Mouse (Mus musculus): ENCODE data around the gene Hoxd3.

Hoxd3 gene

DNA sequence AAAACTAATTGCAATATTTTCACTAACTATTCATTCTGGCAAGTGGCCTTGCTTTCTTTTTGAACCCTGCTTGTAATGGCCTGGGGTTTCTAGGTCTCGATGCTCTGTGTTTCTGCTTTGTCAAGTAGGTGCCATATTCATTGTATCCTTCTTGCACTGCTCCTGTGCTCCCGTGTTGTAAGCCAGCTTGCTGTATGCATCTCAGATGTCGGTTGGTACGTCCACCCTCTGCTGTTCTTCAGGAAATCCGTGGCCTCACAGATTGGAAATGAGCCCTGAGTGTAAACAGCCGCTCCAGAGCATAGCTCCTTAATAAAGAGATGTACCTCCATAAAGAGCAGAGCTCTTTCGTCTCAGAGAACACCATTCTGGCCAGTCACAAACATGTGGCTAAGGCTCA, 4.1 kb upstream of the Hoxd3 start:
- DNase-seq: no peak

DNA sequence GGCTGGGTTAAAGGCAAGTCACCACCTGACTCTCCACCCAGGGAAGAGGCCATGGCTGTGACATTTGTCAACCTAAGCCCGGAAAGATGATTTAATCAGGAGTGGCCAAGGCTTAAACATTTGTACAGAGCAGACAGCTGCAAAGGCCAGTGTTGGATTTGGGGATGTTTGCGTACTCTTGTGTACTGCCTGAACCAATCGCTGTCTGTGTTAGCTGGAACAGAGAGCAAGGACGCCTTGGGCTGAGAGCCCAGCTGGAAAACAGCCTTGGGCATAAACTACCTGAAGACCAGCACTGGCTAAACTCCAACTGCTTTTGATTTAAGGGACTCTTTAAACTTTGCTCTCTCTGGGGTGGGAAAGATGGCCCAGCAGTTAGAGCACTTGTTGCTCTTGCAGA, 3.1 kb upstream of the Hoxd3 start:
- peak in 1 of 2 experiments; percentile 56 for DNase-seq

DNA sequence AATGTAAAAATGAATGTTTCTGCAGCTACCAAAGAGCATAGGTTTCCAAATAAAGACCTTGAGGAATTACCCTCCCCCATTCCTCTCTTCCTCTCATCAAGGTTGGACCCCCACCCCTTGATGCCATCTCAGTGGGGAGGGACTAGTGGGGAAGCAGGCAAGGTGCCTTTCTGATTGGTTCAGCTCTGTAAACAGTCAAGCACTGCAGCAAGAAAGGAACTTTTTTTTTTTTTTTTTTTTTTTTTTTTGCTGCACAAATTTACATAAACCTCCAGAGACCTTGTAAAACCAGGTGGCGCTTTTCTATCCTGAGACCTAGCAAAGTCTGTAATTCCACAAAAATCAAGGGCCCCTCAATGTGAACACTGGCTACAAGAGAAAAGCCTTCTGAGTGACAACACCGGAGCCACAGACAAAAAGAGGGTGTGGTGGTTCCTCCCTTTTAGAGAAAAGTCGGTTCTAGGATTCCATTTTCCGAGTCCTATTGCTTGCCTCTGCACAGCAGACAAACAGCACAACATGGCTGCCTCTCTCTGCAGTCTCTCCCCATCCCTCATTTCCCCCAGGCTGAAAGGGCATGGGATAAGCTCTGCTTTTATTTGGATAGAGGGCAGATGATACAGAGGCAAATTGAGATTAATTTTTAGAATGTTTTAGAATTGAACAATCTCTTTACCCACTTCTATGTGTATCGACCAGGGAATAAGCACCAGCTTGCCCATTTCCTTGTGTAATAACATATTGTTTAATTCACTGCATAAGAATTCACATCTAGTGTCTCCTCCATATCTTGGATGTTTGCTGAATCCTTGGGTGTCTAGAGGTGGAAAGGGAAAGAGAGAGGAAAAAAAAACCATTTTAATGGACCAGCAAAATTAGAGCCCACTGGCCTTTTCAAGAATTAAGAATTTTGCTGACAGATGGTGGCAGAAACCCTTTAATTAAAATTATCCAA, 2.0 kb upstream of the Hoxd3 start:
- no peak for DNase-seq

DNA sequence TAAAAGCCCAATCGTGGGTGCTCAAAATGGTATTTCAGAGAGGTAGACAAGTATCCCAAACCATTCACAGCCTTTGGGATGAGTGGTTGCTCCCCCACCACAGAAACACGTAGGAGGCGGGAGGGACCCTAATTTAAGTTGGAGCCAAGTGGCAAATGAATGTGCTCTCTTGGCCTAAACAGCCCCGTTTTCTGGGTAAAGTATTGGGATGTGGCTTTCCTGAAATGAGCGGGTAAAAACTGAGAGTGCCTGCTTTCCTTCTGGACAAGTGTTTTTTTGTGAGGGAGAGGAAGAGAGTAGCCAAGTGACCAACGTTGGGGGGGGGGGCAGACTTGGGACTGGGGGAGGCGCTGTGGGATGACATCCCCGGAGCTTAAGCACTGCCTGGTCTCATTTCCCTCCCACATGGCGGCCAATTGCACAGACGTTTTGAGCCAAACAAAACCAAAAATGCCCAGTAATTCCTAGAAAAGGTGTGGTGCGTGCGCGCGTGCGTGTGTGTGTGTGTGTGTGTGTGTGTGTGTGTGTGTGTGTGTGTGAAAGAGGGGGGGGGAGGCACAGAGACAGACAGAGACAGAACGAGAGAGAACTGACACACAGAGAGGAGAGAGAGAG, 691 bp upstream of the Hoxd3 start:
- peak in 1 of 2 experiments; percentile 56 for DNase-seq

DNA sequence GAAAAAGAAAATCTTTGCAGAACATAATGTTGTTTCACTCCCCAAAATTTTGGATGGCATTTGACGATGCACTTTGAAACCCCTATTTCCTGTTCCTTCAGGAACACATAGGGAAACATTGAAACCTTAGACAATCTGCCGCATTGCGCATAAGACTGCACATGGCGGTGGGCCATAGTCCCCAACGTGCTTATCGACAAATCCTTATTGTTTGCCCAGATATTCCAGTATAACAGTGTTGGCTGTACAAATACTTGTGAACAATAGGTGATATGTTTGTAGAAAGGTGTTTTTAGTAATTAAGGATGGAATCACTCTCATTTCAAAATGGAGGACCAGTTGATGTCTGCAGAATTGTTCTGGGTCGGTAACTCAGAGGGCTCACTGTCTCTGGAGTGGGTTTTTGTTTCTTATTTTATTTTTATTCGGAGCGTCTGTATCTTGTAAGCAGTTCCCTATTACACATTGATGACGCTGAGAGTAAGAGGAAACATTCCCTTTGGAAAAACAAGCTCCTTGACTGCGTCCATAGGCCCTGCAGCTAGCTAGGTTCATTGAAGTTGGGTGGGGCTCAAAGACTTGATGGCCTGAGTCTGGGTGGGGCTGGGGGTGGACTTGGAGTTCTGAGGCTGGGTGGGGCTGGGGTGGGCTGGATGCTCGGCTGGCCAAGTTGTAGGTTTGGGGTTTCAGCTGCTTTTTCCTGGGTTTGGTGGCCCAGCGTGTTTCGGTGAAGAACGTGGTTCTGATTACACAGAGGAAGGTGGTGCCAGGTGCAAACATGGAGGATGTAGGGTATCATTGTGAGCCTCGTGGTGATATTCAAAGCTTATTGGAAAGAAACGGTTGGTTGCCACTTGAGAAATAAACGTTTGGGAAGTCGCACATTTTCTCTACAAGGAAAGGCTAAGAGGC, 1.8 kb downstream of the Hoxd3 start:
- DNase-seq: no peak

DNA sequence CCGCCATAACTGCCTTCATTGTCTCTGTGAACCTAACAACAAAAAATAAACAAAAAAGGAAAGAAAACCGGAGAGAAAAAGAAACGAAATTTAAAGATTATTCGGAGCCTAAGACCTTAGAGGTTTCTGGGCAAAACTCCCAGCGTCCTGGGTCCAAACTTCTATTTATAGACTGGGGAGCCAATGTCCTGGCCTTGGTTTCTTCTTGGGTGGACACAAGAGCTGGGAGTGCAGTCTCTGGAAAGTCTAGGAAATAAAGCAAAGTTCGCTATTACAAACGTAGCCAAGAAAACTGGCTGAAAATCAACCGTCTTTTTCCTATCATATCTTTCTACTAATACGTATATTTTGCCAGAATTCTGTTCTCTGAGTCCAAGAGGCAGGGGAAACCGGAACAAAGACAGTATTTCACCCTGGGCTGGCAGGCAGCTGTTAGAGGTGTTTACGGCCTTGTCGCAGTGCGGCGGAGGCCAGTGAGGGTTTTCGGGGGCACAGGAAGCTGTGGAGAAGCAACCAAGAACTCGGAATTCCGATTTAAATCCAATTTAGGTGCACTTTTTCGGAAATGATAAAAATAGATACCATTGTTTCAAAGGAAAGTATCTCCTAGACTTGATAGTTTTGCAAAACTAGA, 2.5 kb downstream of the Hoxd3 start:
- DNase-seq: peak in 1 of 2 experiments; percentile 43

DNA sequence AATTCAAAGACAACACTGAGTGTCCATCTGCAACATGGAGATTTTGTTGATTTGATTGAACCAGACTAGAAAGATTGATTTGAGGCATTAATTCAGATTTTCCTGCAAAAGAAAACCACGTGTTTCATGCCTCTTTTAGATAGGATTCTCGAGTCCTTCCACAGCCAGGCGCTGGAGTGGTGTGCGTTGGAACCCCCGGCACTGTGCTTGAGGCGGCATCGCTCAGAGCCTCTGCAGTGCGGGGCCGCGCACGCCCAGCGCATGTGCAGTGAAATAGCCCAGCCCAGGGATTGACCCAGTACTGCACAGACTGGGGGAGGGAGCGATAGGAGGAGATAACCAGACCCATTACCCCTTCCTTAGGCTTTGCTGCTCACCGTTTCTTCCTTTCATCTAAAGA, 3.2 kb downstream of the Hoxd3 start:
- peak in 1 of 2 experiments; percentile 65 for DNase-seq

DNA sequence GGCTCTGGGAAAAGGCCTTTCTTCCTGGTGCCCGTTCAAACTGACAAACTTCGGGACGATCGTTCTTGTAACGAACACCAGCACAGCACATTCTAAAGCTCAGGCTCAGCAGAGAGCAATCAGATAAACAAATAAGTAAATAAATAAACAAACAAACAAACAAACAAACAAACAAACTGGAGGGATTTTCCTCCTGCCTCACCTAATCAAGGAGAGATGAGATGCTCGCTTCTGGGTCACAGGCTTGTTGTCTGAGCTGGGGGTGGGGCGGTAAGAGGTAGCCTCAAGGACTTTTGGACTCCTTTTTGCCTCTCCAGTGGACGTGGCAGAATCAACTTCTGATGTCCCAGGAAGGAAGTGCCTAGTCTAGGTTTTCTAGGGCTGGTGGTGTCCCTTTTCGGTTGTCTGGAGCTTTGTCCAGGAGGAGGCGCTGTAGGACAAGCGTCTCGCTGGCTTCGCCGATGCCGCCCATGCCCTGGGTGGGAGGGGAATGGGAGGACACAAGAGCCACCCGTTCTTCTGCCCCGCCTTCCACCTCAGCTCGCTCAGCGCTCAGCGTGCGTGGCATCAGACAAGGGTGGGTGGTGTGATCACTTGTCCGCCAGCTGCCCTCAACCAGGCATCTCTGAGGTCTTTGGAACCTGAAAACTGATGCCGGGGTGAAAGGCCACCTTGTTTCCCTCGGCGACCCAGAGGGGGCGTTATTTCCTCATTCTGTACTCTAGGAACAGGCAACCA, 3.9 kb downstream of the Hoxd3 start:
- DNase-seq: peak; percentile 92 to 98

DNA sequence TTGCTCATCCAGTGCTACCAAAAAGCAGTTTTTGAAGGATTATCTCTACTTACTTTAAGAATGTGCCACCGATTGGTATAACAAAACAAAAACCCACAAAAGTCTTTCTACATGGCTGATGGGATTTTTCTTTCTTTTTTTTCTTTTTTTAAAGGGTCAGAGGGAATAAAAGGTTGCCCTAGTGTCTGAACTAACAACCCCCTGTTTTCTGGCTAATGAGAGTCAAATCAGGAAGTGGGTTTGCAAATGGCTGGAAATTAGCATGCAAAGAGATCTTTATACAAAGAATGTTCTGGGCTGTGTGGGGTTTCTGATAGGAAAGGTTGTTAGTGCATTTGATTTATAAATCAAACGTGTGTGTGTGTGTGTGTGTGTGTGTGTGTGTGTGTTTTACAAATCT, 8.7 kb downstream of the Hoxd3 start:
- no peak for DNase-seq

DNA sequence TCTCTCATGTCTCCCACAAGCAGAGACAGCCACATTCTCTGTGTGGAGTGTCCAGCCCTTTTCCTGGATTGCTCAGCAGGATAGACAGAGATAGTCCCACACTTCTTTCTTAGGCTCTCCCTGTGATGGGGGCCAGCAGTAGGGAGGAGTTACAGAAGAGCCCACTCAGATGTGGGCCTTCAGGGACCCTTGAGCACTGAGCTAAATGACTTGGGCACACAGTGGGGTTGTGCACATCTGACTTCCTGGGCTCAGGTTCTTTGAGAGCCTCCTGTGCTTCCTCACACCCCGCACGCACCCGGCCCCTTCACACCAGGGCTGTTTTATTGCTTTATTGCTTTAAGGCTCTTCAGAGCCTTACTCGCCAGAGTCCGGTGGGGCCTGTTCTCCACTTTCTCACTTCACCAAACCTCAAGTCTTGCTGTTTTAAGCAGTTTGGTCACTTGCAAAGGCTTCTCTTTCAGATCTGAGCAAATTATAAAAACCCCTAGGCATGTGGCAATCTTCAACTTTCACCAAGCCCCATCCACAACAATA, 9.3 kb downstream of the Hoxd3 start:
- DNase-seq: no peak

DNA sequence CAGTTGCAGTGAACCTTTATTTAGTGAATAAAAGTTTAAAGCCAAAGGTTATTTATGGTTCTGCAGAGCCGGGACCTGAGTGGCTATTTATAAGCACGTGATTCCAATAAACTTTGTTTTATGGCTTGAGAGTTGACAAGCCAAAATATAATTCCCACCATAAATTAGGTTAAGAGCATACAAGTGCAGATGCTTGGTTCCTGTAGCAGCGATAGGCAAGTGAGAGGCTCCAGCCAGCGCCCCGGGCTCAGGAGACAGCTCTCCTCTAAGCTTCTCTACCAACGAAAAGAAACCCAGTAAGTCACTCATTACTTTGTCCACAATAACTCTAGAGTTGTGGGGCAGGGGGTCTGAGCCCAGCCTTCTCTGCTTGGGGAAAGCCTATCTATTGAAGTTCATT, 10.2 kb downstream of the Hoxd3 start:
- peak in 1 of 2 experiments; percentile 42 for DNase-seq

DNA sequence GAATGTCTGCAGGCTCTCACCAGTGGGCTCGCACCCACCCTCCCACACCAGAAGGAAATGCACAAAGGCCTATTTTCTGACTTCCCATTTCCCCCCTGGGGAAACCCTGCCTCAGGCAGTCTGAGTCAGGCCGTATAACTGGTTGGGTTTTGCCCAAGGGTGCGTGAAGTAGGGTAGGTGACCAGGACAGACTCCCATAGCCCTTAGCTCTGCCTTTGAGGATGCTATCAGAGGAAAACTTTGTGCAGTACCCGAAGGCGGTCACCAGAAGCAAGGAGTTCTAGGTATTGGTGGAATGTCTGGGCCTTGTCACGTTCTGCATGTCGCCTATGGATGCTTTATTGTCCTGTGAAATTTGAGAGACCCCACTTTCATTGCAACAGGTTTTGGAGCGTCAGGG, 11.2 kb downstream of the Hoxd3 start:
- no peak for DNase-seq

DNA sequence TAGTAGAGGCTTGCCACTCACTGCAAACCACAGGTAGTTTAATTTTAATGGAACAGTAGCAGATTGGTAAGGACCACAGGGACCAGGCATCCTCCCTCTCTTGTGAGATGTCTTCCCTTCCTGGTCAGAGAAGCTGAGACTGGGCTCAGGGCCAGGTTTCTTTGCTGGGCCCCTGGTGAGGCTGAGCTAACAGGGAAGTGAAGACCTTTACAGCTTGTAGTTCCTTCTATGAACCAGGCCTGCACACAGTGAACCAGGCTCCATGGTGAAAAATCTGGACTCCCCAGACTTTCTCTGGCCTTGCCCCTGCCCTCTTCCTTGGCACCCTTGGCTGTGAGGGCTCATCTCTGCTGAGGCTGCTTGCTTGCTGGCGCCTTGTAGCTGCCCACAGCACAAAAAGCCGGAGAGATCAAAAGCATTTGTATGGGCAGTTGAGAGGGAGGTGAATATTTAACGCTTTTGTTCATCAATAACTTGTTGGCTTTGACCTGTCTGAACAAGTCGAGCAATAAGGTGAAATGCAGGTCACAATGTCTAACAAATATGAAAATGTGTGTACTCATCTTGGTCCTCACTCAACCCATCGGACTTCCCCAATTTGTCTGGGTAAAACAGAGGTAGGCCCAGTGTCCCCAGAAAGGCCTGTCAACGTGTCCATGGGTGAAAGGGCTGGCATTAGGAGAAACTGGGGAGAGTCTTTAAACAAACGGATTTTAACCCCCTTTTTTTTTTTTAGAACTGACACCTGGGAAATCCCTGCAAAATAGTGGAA, 12.7 kb downstream of the Hoxd3 start:
- peak in 1 of 2 experiments; percentile 70 for DNase-seq

DNA sequence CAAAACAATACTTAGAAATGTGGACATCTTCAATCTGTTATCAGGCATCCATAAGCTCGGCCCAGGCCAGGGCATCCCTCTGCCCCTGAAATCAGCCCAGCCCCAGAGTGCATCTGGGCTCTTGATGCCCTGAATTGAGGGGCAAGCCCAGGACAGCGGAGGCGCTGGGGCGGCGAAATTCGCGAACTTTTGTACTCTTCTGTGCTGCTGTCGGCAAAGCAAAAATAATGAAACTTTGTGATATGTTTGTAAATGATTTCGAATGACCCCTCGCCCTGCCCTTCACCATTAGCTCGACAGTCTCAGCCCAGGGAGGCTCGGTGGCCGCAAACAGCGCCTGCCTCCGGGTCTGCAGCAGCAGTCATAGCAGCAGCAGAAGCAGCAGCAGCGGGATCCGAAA, 13.4 kb downstream of the Hoxd3 start:
- DNase-seq: peak in 1 of 2 experiments; percentile 25

DNA sequence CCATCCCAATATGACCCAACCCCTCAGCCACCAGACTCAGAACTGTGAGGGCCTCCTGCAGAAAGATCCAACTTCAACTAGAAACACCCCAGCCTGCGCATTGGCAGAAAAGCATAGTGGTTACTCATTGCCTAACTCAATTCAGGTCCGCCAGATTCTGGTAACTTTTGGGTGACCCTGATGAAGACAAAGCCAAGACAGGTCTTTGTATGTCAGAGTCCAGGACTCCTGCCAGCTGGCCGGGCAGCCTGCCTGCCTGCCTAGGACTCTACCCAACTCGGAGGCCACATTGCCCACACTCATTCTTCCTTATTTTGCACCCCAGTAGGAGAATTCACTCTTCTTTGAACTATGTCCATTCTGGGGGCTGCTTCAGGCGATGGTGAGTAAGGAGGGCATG, 14.8 kb downstream of the Hoxd3 start, which contains the start of gene Gm28230:
Gene Gm28230, plus strand, starts transcription at position 178 of the 400 bp plus-strand sequence.
- peak; percentile 81 to 86 for DNase-seq

DNA sequence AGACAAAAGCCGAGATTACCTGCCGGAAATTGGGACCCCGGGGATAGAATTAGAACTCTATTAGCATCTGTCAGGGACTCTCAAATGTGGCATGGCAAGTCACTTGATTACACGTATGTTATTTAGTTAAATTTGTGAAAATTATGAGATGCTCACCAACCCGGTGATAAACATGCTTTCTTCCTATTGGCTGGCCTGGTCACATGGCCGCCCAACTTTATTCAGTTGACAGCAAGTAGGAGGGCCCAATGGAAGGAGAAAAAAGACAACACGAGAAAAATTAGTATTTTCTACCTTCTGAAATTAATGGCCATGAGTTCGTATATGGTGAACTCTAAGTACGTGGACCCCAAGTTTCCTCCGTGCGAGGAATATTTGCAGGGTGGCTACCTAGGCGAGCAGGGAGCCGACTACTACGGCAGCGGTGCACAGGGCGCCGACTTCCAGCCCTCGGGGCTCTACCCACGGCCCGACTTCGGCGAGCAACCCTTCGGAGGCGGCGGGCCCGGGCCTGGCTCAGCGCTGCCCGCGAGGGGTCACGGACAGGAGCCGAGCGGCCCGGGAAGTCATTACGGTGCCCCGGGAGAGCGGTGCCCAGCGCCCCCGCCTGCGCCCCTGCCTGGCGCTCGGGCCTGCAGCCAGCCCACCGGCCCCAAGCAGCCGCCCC, 15.4 kb downstream of the Hoxd3 start:
- peak in 1 of 2 experiments; percentile 51 for DNase-seq

DNA sequence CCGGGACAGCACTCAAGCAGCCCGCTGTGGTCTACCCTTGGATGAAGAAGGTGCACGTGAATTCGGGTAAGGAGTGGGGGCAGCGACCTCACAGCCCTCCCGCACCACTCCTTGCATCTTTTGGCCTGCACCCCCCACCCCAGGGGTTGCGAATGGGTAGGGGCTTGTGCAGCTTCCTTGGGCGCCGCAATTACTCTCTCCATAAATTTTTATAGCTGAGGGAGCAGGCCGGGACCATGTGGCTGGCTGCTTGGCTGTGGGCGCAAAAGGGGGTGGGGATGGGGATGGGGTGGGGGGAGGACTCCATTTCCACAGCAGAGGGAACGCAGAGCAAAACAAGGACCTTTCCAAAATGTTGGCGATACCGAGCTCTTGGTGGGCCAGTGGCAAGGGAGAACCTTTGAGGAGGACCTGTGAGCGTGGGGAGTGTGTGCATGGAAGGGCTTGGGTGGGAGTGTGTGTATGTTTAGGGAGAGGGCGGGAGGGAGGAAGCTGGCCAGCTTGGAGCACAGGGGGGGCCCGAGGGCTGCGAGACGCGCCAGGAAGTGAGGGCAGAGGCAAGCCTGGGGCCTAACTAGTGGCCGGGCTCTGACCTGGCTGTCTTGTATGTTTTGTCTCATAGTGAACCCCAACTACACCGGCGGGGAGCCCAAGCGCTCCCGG, 16.0 kb downstream of the Hoxd3 start:
- no peak for DNase-seq

DNA sequence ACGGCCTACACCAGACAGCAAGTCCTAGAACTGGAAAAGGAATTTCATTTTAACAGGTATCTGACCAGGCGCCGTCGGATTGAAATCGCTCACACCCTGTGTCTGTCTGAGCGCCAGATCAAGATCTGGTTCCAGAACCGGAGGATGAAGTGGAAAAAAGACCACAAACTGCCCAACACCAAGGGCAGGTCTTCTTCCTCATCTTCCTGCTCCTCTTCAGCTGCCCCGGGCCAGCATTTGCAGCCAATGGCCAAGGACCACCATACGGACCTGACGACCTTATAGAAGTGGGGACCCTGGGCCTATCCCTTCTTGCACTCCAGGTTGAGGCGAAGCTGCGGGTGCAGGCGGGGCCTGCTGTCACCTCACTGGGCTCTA, 16.6 kb downstream of the Hoxd3 start:
- DNase-seq: no peak

DNA sequence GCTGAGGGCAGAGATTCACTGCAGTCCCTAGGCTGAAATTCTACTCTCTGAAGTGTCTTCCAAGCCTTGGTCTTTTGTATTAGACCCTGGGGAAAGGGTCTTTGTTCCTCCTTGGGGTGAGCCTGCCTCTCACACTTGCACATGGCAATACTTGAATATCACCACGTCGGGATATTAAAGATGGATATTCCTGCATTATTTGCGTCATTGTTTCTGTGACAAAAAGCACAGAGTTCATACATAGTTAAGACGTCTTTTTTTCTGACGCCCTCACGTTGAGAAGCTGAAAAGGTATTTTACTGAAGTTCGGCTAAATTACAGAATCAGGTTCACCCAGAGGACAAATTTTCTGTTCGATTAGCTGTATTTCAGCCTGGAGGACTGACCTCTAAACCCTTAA, 18.6 kb downstream of the Hoxd3 start:
- no peak for DNase-seq

DNA sequence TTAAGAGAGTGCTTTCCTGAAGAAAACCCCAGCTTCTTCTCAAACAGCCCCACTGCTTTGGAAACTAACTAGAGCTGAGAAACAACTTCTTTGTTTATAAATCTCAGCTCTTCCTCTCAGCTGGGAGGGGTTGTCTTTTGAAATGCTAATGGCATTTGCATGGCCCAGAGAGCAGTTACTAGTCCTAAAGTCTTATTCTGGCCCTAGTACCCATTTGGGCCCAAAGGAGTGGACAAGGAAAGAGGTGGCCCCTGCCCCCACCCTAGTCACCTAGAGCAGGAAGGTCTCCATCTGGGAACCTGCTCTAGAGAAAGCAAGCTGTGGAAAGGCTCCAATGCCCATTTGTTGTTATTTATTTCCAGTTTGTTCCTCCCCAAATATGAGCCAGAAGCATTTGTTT, 19.3 kb downstream of the Hoxd3 start:
- DNase-seq: no peak
